Mouse (Mus musculus): Measurements from ENCODE around the gene Gdf7. TPM values are rescaled to one million over a fixed set of nuclear protein-coding genes. Genes with fewer than 3 reads are reported as not detected.

Gene Gdf7
- 0.14 TPM in 1 of 2 replicates, not detected in the other for polyA plus RNA-seq (2014; fragmentation: Nextera tagmentation; extraction: Ambion mirVana)

DNA sequence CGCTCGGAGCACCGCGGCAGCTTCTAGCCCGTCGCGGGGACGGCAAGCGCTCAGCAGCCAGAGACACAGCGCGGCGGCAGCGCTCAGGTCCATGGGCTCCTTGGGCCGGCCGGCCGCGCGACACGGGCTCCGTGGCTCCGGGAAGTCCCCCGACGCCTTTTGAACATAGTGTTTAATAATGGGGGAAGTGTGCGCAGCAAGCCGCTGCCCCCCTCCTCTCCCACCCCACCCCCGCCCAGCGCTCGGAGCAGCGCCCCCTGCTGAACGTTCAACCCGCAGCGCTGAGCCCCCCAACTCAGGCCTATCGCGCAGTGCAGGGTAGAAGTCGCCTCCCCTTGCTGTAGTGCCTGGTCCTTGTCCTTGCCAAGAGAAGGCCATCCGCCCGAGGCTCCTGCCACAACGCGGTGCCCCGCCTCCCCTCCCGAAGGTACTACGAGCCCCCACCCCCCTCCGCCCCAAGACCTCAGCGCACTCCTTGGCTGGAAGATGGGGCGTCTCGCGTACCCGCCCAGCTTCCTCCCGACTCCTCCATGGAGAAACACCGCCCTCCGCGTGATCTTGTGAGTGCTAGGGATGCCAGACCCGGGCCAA, at the start of gene Gdf7:
Gdf7 (minus strand) TSS at position 114 of the 591 bp plus-strand sequence.
- H3K4me3 ChIP-seq (ENCODE audit: low read depth, low read length) = peak within 1 kb of the TSS; percentile 57
- no peaks in the 10 kb centered on the region for H3K36me3 ChIP-seq (ENCODE audit: control insufficient read depth, insufficient read depth, low read length)
- H3K4me1 ChIP-seq (ENCODE audit: control insufficient read depth, insufficient read depth, low read length) = peaks cover 15% of the 10 kb centered on the region
- H3K4me2 ChIP-seq = peak within 1 kb of the TSS; percentile 77
- peaks cover 86% of the 10 kb centered on the region for H3K27me3 ChIP-seq (ENCODE audit: control insufficient read depth, insufficient read depth, low read length)
- peak within 1 kb of the TSS; percentile 44; the same call in 1 of the 2 replicates for H3K9ac ChIP-seq (ENCODE audit: low read depth, low read length)
- under 1% methylated on average over 45 of the region's 53 CpGs for WGBS (ENCODE audit: insufficient replicate concordance)
- no peaks in the 10 kb centered on the region for H3K9me3 ChIP-seq (replicated peaks; ENCODE audit: control insufficient read depth, low read length)
- no peak; the same call in 1 of the 2 replicates for ATAC-seq (replicated peaks; ENCODE audit: insufficient number of reproducible peaks, low FRiP score, low TSS enrichment)
- H3K27ac ChIP-seq (ENCODE audit: low read depth, low read length) = no peak within 1 kb of the TSS

DNA sequence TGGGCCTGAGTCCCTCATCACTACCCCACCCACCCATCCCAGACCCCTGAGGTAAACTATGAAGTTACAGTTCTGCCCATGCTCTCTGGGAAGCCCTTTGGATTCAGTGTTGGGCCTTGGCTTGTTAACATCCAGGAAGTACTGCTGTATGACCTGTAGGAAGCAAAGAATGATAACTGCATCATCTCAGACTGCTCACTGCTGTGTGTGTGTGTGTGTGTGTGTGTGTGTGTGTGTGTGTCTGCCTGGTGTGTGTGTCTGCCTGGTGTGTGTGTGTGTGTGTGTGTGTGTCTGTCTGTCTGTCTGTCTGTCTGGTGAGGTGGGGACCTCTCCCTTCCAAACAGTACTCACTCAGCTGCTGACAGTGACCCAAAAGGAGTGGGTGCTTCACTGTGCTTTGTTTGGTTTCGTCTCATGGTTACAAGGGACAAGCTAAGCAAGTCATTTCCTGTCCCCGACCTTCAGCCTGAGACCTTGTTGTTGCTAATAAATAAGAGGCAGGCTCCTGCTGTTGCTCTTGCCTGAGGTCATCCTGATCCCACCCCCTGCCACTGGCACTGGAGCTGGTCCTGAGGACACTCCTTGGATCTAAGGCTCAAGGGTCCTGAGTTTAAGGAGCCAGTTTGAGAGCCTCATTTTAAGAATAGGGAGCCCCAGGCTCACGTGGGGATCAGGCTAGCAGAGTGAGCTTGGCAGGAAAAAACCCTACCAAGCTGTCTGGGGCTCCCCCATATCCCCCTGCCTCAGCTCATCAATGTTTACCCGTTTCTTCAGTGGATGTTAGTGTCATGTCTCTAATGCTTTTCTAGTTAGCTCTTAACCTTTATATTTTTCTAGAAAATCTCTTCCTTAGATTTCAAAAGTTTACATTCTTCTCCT, 49.5 kb upstream of the Gdf7 start:
- no peak for ATAC-seq (replicated peaks; ENCODE audit: insufficient number of reproducible peaks, low FRiP score, low TSS enrichment)
- WGBS (ENCODE audit: insufficient replicate concordance) = 32% methylated on average over 4 of the region's 4 CpGs
- H3K27ac ChIP-seq (ENCODE audit: low read depth, low read length) = 0 out of 2 replicates have a peak overlapping the region, but pooled peaks have one; percentile 30
- no peaks in the 10 kb centered on the region for H3K9me3 ChIP-seq (replicated peaks; ENCODE audit: control insufficient read depth, low read length)
- H3K36me3 ChIP-seq (ENCODE audit: control insufficient read depth, insufficient read depth, low read length) = no peaks in the 10 kb centered on the region
- H3K27me3 ChIP-seq (ENCODE audit: control insufficient read depth, insufficient read depth, low read length) = no peaks in the 10 kb centered on the region
- H3K4me1 ChIP-seq (ENCODE audit: control insufficient read depth, insufficient read depth, low read length) = peaks cover 7% of the 10 kb centered on the region
- H3K9ac ChIP-seq (ENCODE audit: low read depth, low read length) = no peak overlapping the region
- no peak overlapping the region for H3K4me2 ChIP-seq
- no peak overlapping the region for H3K4me3 ChIP-seq (ENCODE audit: low read depth, low read length)

DNA sequence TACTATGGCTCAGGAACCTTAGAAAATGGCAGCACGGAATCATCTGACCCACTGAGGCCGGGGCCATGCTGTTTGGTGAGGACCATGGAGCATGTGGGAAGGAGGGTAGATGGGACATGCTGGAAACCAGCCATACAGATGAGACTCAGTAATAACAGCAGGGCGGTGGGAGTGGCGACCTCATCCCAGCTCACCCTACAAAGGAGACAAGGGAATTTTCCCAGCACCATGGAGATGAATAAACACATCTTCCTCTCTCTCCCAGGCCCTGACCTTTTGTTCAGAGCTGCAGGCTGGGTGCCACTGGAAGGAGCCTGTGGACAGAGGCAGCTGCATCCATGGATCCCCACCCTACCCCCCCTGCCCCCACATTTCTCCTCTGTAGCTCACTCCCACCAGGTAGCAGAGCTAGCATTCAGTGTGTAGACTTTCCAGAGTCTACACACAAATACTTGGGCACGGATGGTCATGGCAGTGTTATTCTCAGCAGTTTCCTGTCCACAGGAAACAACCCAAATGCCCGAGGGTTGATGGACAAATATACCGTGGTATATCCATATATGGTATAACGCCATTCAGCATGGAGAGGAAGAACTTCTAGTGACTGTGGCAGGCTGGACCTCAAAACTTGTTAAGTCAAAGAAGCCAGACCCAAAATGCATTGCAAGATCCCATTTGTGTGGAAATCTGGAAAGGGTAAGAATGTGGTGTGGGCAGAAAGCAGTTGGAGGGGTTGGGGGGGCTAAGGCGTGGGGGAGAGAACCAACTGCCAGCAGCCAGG, 47.2 kb upstream of the Gdf7 start:
- H3K9ac ChIP-seq (ENCODE audit: low read depth, low read length) = no peak overlapping the region
- no peak for ATAC-seq (replicated peaks; ENCODE audit: insufficient number of reproducible peaks, low FRiP score, low TSS enrichment)
- H3K4me2 ChIP-seq = no peak overlapping the region
- no peaks in the 10 kb centered on the region for H3K36me3 ChIP-seq (ENCODE audit: control insufficient read depth, insufficient read depth, low read length)
- WGBS (ENCODE audit: insufficient replicate concordance) = 67% methylated on average over 9 of the region's 9 CpGs
- no peaks in the 10 kb centered on the region for H3K27me3 ChIP-seq (ENCODE audit: control insufficient read depth, insufficient read depth, low read length)
- H3K27ac ChIP-seq (ENCODE audit: low read depth, low read length) = no peak overlapping the region
- no peaks in the 10 kb centered on the region for H3K9me3 ChIP-seq (replicated peaks; ENCODE audit: control insufficient read depth, low read length)
- no peak overlapping the region for H3K4me3 ChIP-seq (ENCODE audit: low read depth, low read length)
- peaks cover 12% of the 10 kb centered on the region for H3K4me1 ChIP-seq (ENCODE audit: control insufficient read depth, insufficient read depth, low read length)

DNA sequence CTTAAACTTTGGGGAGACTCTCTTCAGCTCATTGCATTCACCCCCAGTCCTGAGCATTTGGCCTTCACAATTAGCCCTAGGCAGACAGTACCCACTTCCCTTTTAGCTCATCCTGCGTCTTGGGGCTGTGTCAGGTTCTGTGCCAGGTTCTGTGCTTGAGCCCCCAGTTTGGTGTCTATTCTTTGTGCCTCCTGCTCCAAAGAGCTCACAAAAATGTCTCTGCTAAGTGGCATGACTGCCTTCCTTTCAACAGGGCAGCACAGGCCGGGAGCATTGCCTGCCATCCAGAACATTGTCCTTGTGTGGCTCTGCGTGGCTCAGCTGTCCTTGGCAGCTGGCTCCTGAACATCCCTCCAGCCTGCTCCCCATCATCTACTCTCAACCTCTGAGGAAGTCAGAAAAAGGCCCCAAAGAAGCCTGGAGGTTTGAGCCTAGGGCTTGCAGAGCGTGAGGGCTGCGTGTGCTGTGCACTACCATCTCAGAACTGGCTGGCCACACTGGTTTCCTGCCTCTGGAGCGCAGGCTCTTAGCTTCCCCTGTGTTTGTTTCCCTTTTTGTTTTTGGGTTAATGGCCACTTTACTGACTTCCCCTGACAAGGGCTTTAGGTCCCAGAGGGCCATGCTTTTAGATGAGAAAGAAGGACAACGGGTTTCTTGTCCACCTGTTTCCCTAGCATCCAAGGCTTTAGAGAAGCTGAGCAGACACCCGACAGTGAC, 46.1 kb upstream of the Gdf7 start:
- H3K27me3 ChIP-seq (ENCODE audit: control insufficient read depth, insufficient read depth, low read length) = no peaks in the 10 kb centered on the region
- H3K27ac ChIP-seq (ENCODE audit: low read depth, low read length) = no peak overlapping the region
- WGBS (ENCODE audit: insufficient replicate concordance) = 78% methylated on average over 8 of the region's 8 CpGs
- no peaks in the 10 kb centered on the region for H3K36me3 ChIP-seq (ENCODE audit: control insufficient read depth, insufficient read depth, low read length)
- peaks cover 12% of the 10 kb centered on the region for H3K4me1 ChIP-seq (ENCODE audit: control insufficient read depth, insufficient read depth, low read length)
- no peak overlapping the region for H3K4me2 ChIP-seq
- no peak overlapping the region for H3K9ac ChIP-seq (ENCODE audit: low read depth, low read length)
- H3K4me3 ChIP-seq (ENCODE audit: low read depth, low read length) = no peak overlapping the region
- no peak for ATAC-seq (replicated peaks; ENCODE audit: insufficient number of reproducible peaks, low FRiP score, low TSS enrichment)
- no peaks in the 10 kb centered on the region for H3K9me3 ChIP-seq (replicated peaks; ENCODE audit: control insufficient read depth, low read length)

DNA sequence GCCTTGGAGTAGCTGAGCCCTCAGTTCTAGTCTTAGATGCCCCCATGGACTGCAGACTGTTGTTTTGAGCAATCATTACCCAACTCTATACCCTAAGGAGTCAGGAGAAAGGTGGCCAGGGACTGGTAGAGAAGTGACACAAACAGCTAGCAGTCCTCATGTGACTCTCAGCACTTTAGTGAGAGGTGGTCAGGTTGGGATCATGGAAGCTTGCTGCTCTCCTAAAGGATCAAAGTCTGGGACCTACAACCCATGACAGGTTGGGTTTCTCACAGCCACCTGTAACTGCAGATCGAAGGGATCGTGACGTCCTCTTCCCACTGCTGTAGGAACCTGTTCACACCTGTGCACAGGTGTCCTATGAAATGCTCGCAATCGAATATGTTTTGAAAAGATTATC, 43.8 kb upstream of the Gdf7 start:
- H3K9me3 ChIP-seq (replicated peaks; ENCODE audit: control insufficient read depth, low read length) = no peaks in the 10 kb centered on the region
- no peak overlapping the region for H3K4me3 ChIP-seq (ENCODE audit: low read depth, low read length)
- no peak for ATAC-seq (replicated peaks; ENCODE audit: insufficient number of reproducible peaks, low FRiP score, low TSS enrichment)
- WGBS (ENCODE audit: insufficient replicate concordance) = 86% methylated on average over 5 of the region's 5 CpGs
- no peak overlapping the region for H3K4me2 ChIP-seq
- no peak overlapping the region; the same call in 1 of the 2 replicates for H3K9ac ChIP-seq (ENCODE audit: low read depth, low read length)
- H3K27ac ChIP-seq (ENCODE audit: low read depth, low read length) = peak overlapping the region; percentile 57; the same call in 1 of the 2 replicates
- H3K4me1 ChIP-seq (ENCODE audit: control insufficient read depth, insufficient read depth, low read length) = peaks cover 8% of the 10 kb centered on the region; the same call in 1 of the 2 replicates
- H3K36me3 ChIP-seq (ENCODE audit: control insufficient read depth, insufficient read depth, low read length) = peaks cover 5% of the 10 kb centered on the region
- H3K27me3 ChIP-seq (ENCODE audit: control insufficient read depth, insufficient read depth, low read length) = no peaks in the 10 kb centered on the region

DNA sequence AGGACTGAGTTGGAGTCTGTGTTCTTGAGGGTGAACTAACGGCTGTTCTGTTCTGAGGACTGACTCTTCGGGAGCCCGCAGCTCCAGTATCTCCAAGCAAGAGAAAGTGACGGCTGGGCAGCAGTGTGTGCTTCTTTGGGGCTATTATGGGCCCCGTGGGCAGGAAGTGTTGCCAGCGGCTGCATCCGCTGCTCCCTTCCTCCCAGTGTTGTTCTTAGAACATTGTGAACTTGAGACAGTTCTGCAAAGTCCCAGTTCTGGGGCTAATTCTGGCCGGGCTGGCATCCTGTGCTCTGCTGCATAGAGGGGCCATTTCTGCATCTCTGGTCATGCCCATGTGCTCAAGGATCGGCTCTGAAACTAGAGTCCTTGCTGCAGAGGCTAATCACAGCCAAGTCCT, 43.1 kb upstream of the Gdf7 start:
- Histone ChIP-seq H3K36me3 (ENCODE audit: control insufficient read depth, insufficient read depth, low read length) (peaks cover 5% of the 10 kb centered on the region), H3K9me3 (replicated peaks; ENCODE audit: control insufficient read depth, low read length) (no peaks in the 10 kb centered on the region), H3K27me3 (ENCODE audit: control insufficient read depth, insufficient read depth, low read length) (no peaks in the 10 kb centered on the region), H3K4me3 (ENCODE audit: low read depth, low read length) (no peak overlapping the region), H3K4me1 (ENCODE audit: control insufficient read depth, insufficient read depth, low read length) (peaks cover 13% of the 10 kb centered on the region), H3K9ac (ENCODE audit: low read depth, low read length) (peak overlapping the region; percentile 56; the same call in 1 of the 2 replicates), H3K4me2 (no peak overlapping the region), H3K27ac (ENCODE audit: low read depth, low read length) (peak overlapping the region; percentile 63)
- WGBS (ENCODE audit: insufficient replicate concordance) = 45% methylated on average over 9 of the region's 9 CpGs
- ATAC-seq (replicated peaks; ENCODE audit: insufficient number of reproducible peaks, low FRiP score, low TSS enrichment) = no peak

DNA sequence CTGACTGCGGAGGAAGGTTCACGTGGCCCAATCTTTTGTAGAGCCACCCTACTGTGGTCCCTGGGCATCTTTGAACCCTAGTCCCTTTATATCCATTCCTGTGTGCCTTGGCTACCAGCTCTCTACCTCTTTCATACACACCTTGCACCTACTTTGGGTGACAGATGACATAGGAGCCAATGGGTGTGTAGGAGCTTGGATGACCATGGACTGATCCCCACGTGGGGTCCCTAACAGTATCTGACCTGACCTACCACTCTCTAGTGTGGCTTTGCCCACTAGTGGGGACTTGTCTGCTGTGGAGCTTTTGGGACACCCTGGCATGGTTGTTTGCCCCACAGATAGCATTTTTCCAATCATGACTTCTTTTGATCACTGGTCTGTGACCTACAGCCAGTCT, 41.6 kb upstream of the Gdf7 start:
- no peak overlapping the region for H3K27ac ChIP-seq (ENCODE audit: low read depth, low read length)
- H3K4me1 ChIP-seq (ENCODE audit: control insufficient read depth, insufficient read depth, low read length) = peaks cover 25% of the 10 kb centered on the region
- WGBS (ENCODE audit: insufficient replicate concordance) = 94% methylated on average over 3 of the region's 3 CpGs
- H3K9ac ChIP-seq (ENCODE audit: low read depth, low read length) = no peak overlapping the region
- peaks cover 5% of the 10 kb centered on the region for H3K36me3 ChIP-seq (ENCODE audit: control insufficient read depth, insufficient read depth, low read length)
- H3K27me3 ChIP-seq (ENCODE audit: control insufficient read depth, insufficient read depth, low read length) = no peaks in the 10 kb centered on the region
- H3K4me2 ChIP-seq = no peak overlapping the region
- no peaks in the 10 kb centered on the region for H3K9me3 ChIP-seq (replicated peaks; ENCODE audit: control insufficient read depth, low read length)
- no peak overlapping the region for H3K4me3 ChIP-seq (ENCODE audit: low read depth, low read length)
- ATAC-seq (replicated peaks; ENCODE audit: insufficient number of reproducible peaks, low FRiP score, low TSS enrichment) = no peak

DNA sequence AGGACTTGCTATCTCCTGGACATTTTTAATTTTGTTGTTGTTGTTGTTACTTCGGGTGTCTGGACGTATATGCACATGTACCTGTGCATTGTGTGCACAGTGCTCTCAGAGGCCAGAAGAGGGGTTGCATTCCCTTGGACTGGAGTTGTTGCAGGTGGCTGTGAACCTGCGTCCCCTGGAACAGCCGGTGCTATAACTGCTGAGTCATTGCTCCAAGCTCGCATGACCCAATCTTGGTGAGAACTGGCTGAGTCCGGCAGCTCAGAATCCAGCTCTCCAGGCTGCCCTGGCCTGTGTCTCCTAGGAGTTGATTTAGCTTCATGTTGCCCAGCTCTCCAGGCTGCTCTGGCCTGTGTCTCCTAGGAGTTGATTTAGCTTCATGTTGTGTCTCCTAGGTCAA, 39.3 kb upstream of the Gdf7 start:
- H3K9me3 ChIP-seq (replicated peaks; ENCODE audit: control insufficient read depth, low read length) = no peaks in the 10 kb centered on the region
- no peak overlapping the region for H3K27ac ChIP-seq (ENCODE audit: low read depth, low read length)
- no peak overlapping the region for H3K4me2 ChIP-seq
- H3K4me1 ChIP-seq (ENCODE audit: control insufficient read depth, insufficient read depth, low read length) = peaks cover 32% of the 10 kb centered on the region
- peaks cover 8% of the 10 kb centered on the region for H3K36me3 ChIP-seq (ENCODE audit: control insufficient read depth, insufficient read depth, low read length)
- ATAC-seq (replicated peaks; ENCODE audit: insufficient number of reproducible peaks, low FRiP score, low TSS enrichment) = no peak
- H3K27me3 ChIP-seq (ENCODE audit: control insufficient read depth, insufficient read depth, low read length) = no peaks in the 10 kb centered on the region
- no peak overlapping the region for H3K9ac ChIP-seq (ENCODE audit: low read depth, low read length)
- no peak overlapping the region for H3K4me3 ChIP-seq (ENCODE audit: low read depth, low read length)
- 84% methylated on average over 6 of the region's 6 CpGs for WGBS (ENCODE audit: insufficient replicate concordance)
